Mouse (Mus musculus) heart, adult 9 months (tissue): ENCODE results near the gene 2310011J03Rik.
"Not testable (repeated sequence)": the region's sequence is repeated elsewhere in the genome, so short reads cannot be mapped to it uniquely, and the experiment has no call there.

Experiments used
- DNase-seq, 2 experiments: peaks; one replicate each; pipeline ENCODE4 v3.0.0; 2022; ENCODE audit warnings: low spot score in 2 of 2

Gene 2310011J03Rik

GRCm38 (mm10) chr10:80320340-80320760 lies at the start of gene 2310011J03Rik:
TSS of gene 2310011J03Rik (minus strand) at chr10:80320537.
- DNase-seq = peak; percentile 92 to 95

GRCm38 (mm10) chr10:80368392-80368791 lies 48.1 kb upstream of the 2310011J03Rik start:
- no peak for DNase-seq

GRCm38 (mm10) chr10:80367954-80368353 lies 47.6 kb upstream of the 2310011J03Rik start:
- DNase-seq = no peak

GRCm38 (mm10) chr10:80365736-80366135 lies 45.4 kb upstream of the 2310011J03Rik start:
- no peak for DNase-seq

GRCm38 (mm10) chr10:80363734-80364133 lies 43.4 kb upstream of the 2310011J03Rik start:
- no peak for DNase-seq

- no peak for DNase-seq
Measured at GRCm38 (mm10) chr10:80357994-80358639, 37.8 kb upstream of the 2310011J03Rik start.

- DNase-seq = no peak
Measured at GRCm38 (mm10) chr10:80357336-80357735, 37.0 kb upstream of the 2310011J03Rik start.

GRCm38 (mm10) chr10:80356737-80357136 lies 36.4 kb upstream of the 2310011J03Rik start:
- no peak for DNase-seq

- DNase-seq = no peak
Measured at GRCm38 (mm10) chr10:80356001-80356682, 35.8 kb upstream of the 2310011J03Rik start, which contains the start of gene Plk5. TSS of gene Plk5 (plus strand) at chr10:80356459.

- DNase-seq = no peak
Measured at GRCm38 (mm10) chr10:80355431-80355830, 35.1 kb upstream of the 2310011J03Rik start.

- no peak for DNase-seq
Measured at GRCm38 (mm10) chr10:80352727-80353126, 32.4 kb upstream of the 2310011J03Rik start.

- no peak for DNase-seq
Measured at GRCm38 (mm10) chr10:80351896-80352295, 31.6 kb upstream of the 2310011J03Rik start.

GRCm38 (mm10) chr10:80350292-80350691 lies 30.0 kb upstream of the 2310011J03Rik start:
- DNase-seq = peak; percentile 73 to 83

GRCm38 (mm10) chr10:80348981-80349380 lies 28.6 kb upstream of the 2310011J03Rik start:
- DNase-seq = no peak

- peak; percentile 80 to 83 for DNase-seq
Measured at GRCm38 (mm10) chr10:80348244-80348781, 28.0 kb upstream of the 2310011J03Rik start, which contains the start of gene Adamtsl5. TSS of gene Adamtsl5 (minus strand) at chr10:80348412.

- DNase-seq = peak in 1 of 2 experiments; percentile 59
Measured at GRCm38 (mm10) chr10:80347514-80347967, 27.2 kb upstream of the 2310011J03Rik start.

- DNase-seq = not testable (repeated sequence)
Measured at GRCm38 (mm10) chr10:80345929-80346328, 25.6 kb upstream of the 2310011J03Rik start.

- no peak for DNase-seq
Measured at GRCm38 (mm10) chr10:80345122-80345521, 24.8 kb upstream of the 2310011J03Rik start.

GRCm38 (mm10) chr10:80344131-80344661 lies 23.9 kb upstream of the 2310011J03Rik start:
- peak in 1 of 2 experiments; percentile 78 for DNase-seq

- no peak for DNase-seq
Measured at GRCm38 (mm10) chr10:80343425-80343895, 23.1 kb upstream of the 2310011J03Rik start.

- DNase-seq = no peak
Measured at GRCm38 (mm10) chr10:80342749-80343424, 22.6 kb upstream of the 2310011J03Rik start.
